Mouse (Mus musculus): ENCODE data around the gene Il1rapl1.

The Il1rapl1 gene

GRCm38 (mm10) chrX:88115609-88116073 lies at the start of gene Il1rapl1:
Il1rapl1 (minus strand) TSS chrX:88115645.
- no peak for DNase-seq (ENCODE audit: low spot score)

- DNase-seq (ENCODE audit: low spot score) = no peak
These were observed 42.6 kb upstream of the Il1rapl1 start for GRCm38 (mm10) chrX:88158037-88158436.

DNA sequence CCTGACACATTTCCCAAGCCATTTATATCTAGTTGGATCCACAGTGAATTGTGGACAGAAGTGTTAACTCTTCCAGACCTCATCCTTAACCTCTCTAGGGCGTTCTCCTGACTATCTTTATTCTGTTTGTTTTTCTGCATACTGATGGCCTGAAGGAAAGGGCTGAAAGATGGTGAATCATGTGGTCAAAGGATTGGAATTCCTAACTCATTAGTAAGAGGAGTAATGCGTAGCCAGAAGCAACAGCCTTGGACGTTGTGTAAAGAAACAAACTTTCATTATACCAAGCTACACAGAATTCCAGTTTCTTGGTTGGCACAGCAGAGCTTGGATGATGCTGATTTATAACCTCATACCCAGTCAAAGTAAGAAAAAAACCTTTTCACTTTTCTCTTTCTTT lies 10.2 kb upstream of the Il1rapl1 start:
- no peak for DNase-seq (ENCODE audit: low spot score)

DNA sequence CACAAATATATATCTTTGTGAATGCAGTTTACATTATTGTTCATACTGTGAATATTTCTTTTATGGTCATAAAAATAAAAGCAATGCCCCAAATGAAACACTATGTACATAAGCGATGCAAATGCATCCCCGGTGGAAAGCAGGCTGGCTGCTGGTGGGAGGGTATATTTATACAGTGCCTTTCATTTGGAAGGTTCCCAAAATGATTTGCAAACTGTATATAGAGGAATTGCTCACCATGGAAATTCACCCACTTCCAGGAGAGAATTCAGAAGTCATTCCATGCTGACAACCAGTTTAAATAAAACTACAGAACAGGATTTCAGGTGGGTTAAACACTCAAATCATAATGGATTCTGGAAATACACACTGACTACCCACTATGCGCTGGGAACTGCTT lies 4.6 kb upstream of the Il1rapl1 start:
- DNase-seq (ENCODE audit: low spot score) = no peak

DNA sequence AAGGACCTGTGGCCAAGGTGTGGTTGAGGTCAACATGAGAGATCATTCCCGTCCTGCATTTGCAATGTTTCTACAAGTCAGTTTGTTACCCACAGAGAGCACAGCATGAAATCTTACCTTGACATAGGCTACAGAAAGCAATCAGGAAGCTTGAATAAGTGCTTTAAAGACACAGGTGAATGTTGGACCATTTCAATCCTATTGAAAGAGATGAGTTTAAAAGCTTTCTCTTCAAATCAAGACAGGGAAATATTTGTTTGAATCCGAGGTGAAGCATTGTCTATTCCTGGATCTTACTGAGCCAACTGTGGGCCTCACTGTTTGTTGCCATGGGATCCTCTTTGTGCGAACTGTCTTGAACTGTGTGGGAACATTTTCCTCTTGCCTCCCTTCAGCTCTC lies 2.4 kb upstream of the Il1rapl1 start:
- DNase-seq (ENCODE audit: low spot score) = no peak

- no peak for DNase-seq (ENCODE audit: low spot score)
These were observed 881 bp upstream of the Il1rapl1 start for GRCm38 (mm10) chrX:88116326-88116725.

GRCm38 (mm10) chrX:88113561-88113960 lies 1.9 kb downstream of the Il1rapl1 start:
- no peak for DNase-seq (ENCODE audit: low spot score)

DNA sequence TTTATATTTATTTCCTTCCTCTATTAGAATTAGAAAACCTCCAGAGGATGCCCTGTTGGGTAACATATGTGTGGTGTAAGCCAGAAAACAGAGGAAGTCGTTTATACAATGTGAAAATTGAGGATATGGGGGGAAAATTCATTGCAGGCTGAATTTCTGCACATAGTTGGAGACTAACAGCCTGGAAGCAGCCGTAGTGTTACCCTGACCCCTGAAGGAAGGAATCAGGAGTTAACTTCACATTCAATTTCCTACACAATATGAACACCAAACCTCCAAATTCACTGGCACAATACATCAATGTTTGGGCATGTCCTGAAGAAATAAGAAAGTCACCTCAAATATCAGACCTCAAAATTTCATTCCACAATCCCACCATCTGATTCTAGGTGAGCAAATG lies 3.2 kb downstream of the Il1rapl1 start:
- no peak for DNase-seq (ENCODE audit: low spot score)

- DNase-seq (ENCODE audit: low spot score) = no peak
These were observed 5.7 kb downstream of the Il1rapl1 start for GRCm38 (mm10) chrX:88109733-88110132.

- DNase-seq (ENCODE audit: low spot score) = no peak
These were observed 21.4 kb downstream of the Il1rapl1 start for GRCm38 (mm10) chrX:88093936-88094569.

DNA sequence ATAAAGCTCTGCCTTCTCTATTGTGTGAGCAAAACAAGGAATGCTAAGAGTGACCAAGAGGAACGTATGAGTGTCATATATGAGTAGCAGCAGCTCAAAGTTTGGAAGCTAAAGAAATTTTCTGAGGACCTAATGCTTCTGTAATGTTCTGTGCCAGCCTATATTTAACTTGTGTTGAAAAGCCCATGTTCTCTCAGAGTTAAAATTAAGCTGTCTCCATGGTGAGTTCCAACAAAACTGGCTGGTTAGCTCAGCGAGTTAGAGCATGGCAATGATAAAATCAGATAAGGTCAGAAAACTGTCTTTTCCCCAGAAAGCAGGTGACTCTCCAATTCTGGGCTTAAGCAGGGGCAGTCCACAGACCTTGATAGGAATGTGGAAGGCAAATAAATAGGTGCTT lies 25.6 kb downstream of the Il1rapl1 start:
- no peak for DNase-seq (ENCODE audit: low spot score)

- DNase-seq (ENCODE audit: low spot score) = no peak
These were observed 42.6 kb downstream of the Il1rapl1 start for GRCm38 (mm10) chrX:88072741-88073419.

GRCm38 (mm10) chrX:88070368-88070767 lies 45.1 kb downstream of the Il1rapl1 start:
- DNase-seq (ENCODE audit: low spot score) = no peak

- no peak for DNase-seq (ENCODE audit: low spot score)
These were observed 71.9 kb downstream of the Il1rapl1 start for GRCm38 (mm10) chrX:88043556-88043955.

- DNase-seq (ENCODE audit: low spot score) = no peak
These were observed 76.5 kb downstream of the Il1rapl1 start for GRCm38 (mm10) chrX:88038984-88039383.

DNA sequence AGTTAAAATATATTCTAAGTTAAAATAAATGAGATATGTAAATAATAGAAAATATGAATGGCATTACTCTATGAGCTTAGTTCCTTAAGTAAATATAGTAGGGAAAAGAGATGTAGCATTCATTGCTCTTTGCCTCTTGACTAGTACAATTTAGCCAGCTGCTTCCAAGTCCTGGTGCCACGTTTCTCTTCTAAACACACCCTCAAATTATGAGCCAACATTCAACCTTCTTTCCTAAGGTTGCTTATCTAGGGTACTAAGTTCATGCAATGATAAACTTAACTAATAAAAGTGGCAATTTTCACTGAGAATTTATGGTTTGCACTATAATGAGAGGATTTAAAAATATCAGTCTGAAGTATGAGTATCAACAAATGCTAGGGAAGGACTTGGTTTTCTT lies 218.3 kb downstream of the Il1rapl1 start:
- no peak for DNase-seq (ENCODE audit: low spot score)

DNA sequence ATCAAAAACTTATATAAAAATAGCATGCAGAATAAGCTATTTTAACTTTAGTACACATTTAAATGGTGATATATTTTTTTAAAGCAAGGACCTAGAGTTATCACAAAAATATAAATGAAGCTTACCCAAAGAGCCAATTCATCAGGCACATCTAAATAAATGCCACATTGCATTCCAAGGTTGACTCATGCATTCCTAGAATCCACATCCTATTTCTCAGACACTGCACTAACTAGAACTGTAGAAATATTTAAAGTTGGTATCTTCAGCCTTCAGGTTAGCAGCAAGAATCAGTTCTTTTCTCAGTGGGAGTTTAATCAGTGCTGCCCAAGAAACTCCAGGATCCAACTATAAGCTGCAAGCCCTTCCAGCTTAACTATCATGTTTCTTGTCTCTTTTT lies 223.5 kb downstream of the Il1rapl1 start:
- DNase-seq (ENCODE audit: low spot score) = no peak

GRCm38 (mm10) chrX:87854107-87854506 lies 261.3 kb downstream of the Il1rapl1 start:
- DNase-seq (ENCODE audit: low spot score) = no peak

GRCm38 (mm10) chrX:87813884-87814283 lies 301.6 kb downstream of the Il1rapl1 start:
- no peak for DNase-seq (ENCODE audit: low spot score)

DNA sequence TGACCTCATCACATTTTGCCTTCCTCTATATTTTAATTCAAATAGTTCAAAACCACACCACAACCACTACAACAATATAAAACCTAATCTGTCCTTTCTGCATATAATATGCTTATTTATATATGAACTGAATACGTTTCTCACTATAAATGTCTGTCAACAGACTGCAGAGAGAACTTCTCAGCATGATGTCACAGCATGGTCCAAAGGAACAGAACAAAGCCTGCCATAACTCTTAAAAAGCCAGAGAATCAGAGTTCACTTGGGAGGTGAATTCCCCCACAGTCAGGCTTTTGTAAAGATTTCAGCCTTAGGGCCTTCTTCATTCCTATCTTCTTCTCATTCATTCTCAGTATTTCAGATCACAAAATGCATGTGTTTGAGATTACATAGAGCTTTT lies 307.7 kb downstream of the Il1rapl1 start:
- DNase-seq (ENCODE audit: low spot score) = no peak

DNA sequence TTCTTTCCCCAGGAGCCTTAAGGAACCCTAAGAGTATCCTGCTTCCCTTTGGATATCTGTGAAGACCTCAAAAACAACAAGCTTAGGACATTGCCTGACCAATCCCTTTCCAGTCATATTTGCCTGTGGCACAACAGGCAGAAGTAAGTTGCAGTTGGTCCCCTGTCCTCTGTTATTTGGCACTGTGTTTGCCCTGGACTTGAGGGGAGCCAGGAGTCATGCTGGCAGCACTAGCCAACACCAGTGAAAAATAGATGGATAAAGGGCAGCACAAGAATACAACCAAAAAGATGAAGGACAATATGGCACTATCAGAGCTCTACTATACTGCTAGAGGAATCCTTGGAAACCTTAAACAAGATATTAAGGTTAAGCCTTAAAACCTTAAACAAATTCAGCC lies 322.4 kb downstream of the Il1rapl1 start:
- no peak for DNase-seq (ENCODE audit: low spot score)

DNA sequence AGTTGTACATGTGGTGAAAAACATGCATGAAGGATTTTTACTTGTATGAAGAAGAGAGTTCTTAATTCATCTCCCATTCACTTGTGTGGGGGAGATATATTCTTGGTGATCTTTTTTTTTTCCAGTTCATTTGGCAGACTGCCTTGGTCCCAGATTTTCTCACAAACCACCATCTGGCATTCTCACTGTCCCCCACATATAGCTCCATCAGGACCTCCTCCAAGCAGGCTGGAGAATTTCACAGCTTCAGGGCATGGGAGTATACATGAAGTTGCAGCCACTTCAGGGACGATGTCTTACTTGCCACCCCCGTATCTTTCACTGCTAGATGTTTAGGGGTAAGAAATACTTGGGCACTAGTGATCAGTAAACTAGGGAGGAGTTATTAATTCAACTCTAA lies 404.9 kb downstream of the Il1rapl1 start:
- no peak for DNase-seq (ENCODE audit: low spot score)

GRCm38 (mm10) chrX:87663856-87664255 lies 451.6 kb downstream of the Il1rapl1 start:
- no peak for DNase-seq (ENCODE audit: low spot score)

DNA sequence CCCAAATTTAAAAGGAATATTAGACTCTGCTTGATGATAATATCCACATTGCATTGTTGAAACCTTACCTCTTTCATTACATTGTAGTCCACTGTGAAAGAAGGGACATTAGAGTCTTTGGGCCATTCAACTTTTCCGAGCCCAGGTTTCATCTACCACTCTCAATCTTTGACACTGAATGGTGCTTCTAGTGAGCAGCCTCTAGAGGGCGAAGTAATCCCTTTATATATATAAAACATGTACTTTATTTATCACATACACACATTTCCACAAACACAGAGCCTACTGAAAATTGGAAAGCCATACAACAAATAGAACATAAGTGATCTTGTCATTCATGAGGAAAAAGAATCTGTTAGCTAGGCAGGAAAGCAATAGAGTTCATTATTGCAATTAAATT lies 459.8 kb downstream of the Il1rapl1 start:
- no peak for DNase-seq (ENCODE audit: low spot score)
